Mouse (Mus musculus) spleen, postnatal 36 days (tissue): ENCODE data around the gene Usp3.

ENCODE experiments used
- DNase-seq, 2 experiments: peaks; one replicate each; pipeline ENCODE4 v3.0.0; 2022; ENCODE audit warnings: low spot score in 2 of 2, mixed read lengths in 1 of 2

Gene Usp3

GRCm38 (mm10) chr9:66604349-66605206, 11.6 kb upstream of the Usp3 start:
- no peak for DNase-seq

DNA sequence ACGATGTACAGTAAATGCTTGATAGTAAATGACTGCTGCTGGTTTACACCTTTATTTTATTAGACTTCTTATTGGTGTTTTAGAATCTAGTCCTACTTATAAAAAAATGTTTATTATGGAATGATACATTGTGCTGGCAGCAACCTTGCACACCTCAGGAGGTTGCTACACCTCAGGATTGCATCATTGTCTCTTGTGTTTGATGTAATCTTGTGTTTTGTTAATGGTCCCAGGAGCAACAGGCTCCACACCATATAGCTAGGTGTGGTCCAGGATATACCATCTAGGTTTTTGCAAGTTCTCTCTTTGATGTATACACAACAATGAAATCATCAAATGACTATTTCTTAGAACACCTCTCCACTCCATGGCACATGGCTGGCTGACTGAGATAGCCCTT, 11.0 kb upstream of the Usp3 start:
- no peak for DNase-seq

- DNase-seq: no peak
Observed at GRCm38 (mm10) chr9:66601006-66601405, 8.1 kb upstream of the Usp3 start.

DNA sequence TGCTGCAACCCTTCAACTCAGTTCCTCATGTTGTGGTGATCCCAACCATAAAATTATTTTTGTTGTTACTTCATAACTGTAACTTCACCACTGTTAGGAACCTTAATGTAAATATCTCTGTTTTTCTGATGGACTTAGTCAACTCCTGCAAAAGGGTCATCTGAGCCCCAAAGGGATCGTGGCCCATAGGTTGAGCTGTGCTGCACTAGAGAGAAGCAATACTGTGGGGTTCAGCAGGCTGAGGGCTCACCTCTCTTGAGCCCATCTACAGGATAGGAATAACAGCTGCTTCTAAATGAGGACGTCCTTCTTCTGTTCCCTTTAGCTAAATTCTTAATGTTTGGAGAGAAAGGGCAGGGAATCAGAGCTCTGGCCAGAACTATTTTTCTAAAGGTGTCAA, 7.6 kb upstream of the Usp3 start:
- DNase-seq: no peak

- DNase-seq: peak; percentile 82
Observed at GRCm38 (mm10) chr9:66599577-66599976, 6.6 kb upstream of the Usp3 start.

DNA sequence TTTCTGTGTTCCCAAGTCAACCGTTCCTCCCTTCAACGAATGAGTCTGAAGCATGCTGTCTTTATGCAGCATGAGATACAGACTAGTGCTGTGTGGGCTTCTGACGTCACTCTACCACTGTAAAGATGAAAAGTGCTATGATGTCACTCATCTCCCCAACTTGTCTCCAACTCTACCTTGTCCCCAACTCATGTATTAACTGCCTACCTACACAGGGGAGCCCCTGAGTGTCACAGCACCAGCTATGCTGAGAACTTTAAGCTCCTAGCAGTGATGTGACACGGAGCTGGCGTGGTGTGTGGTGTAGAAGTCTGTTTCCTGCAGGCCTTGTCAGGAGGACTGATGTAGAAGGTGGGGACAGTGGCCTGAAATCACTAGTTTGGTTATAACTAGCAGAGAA, 5.7 kb upstream of the Usp3 start:
- no peak for DNase-seq

DNA sequence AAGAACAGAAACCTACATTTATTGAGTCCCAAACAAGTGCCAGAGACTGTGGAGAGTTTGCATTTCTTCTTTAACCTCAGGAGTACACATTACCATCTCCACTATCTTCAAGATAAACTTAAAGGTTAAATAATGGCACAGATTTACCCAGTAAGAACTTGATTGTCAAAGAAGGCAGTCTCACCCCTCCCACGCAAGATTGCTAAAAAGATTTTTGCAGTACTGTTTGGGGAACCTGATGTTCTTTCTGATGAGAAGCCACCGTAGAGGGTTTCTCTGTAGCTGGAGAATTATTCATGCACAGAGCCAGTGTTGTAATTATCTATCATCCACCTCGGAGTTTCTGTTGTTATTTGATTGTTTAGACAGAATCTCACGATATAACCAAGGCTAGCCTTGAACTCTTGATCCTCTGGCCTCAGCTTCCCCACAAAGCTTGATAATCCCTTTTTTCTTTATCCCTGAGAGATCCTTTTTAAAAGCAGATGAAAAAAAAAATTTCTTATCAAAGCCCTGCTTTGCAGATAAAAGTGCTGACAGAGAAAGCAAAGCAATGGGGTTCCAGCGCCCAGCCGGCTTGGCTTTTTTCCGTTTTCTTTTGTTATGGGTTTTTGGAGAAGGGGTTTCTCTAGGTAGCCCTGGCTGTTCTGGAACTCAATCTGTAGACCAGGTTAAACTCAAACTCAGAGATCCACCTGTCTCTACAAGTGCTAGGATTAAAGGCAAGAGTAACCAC, 4.7 kb upstream of the Usp3 start:
- DNase-seq: peak; percentile 50 to 57

DNA sequence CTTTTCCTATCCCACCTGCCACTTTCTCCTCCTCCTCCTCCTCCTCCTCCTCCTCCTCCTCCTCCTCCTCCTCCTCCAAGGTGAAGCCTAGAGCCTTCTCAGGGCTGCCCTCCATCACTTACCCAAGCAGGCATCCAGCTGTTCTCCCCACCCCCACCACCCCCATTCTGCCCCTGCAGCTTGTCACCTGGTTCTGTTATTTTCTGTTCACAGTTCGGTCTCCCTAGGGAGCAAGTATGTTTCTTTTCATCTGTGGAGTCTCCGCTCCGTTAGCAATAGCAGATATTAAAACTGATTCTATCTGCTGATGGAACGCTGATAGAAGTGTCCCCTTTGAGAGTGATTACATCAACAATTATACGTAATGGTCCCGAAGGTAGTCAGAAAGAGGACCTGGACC, 4.1 kb upstream of the Usp3 start:
- DNase-seq: peak; percentile 58 to 70

DNA sequence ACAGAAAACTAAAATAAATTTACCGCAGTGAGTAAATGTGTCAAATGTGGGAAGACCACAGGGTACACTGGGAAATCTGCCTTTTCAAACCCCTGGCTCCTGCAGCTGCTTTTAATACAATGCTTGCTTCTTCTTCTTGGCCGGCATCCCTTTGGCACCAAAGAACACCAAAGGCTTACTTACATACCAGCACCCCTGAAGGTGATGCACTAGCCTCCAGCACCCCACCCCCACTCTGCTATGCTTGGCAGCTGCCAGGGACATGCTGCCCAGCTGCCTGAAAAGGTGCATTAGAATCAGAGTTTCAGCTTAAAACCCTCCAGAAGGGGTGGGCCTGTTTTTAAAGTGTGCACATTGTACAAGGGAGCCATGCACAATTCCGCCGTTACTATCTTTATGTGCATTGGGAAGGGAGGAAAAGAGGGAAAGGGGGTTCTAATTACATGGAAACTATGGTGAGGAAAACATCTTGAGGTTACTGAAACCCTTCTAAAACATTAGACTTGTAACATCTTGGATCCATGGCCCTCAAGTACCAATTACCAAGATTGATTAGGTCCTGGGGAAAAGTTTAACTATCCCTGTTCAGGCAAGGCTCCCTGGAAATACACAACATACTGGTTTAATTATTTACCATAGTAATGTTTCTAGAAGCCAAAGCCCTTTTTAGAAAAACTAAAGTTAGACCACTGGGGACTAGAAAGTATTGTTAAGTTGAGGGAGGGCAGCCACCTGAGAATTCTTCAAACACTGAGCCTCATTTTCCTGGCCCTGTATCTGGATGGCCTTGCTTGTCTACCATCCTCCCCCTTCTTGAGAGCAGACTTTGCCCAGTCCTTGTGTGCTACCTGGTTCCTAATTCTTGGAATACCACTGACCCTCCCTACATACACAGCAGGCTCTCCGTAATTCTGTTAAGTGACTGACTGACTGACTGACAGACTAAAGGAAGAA, 3.1 kb upstream of the Usp3 start:
- DNase-seq: peak; percentile 31 to 42

- peak; percentile 29 to 34 for DNase-seq
Observed at GRCm38 (mm10) chr9:66594061-66594460, 1.1 kb upstream of the Usp3 start.

- DNase-seq: peak; percentile 70 to 81
Observed at GRCm38 (mm10) chr9:66593613-66593969, 649 bp upstream of the Usp3 start.

- peak; percentile 48 to 52 for DNase-seq
Observed at GRCm38 (mm10) chr9:66591851-66592645, 894 bp downstream of the Usp3 start.

GRCm38 (mm10) chr9:66590051-66590450, 2.9 kb downstream of the Usp3 start:
- DNase-seq: no peak

DNA sequence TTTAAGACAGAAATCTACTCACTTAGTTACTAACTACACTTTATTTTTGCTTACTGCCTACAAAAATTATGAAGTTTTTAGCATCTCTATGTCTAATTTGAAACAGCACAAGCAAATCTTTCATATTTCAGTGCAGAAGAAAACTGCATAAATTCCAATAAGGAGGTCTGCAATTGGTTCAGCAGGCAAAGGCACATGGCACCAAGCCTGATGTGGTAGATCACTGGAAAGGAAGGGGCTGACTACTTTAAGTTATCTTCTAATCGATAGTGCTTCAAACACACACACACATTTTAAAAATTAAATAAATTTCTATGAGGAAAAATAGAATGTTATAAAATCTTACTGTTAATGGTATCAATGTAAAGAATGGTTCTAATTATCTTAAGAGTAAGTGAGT, 5.9 kb downstream of the Usp3 start:
- no peak for DNase-seq

GRCm38 (mm10) chr9:66586533-66586932, 6.4 kb downstream of the Usp3 start:
- peak; percentile 42 to 52 for DNase-seq

- no peak for DNase-seq
Observed at GRCm38 (mm10) chr9:66585191-66585590, 7.8 kb downstream of the Usp3 start.

DNA sequence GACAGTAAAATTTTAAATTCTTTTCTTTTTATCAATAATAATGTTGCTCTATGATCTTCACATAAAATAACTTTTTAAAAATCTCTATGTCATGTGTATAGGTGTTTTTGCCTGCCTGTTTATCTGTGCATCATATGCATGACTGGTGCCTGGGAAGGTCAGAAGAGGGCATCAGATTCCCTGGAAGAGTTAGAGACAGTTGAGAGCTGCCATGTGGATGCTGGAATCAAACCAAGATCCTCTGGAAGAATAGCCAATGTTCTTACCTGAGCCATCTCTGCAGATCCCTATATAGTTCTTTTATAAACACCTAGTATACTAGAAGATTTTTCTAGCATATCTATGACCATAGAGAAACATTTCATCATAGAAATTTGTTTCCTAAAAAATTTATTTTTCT, 8.8 kb downstream of the Usp3 start:
- no peak for DNase-seq

GRCm38 (mm10) chr9:66583244-66583643, 9.7 kb downstream of the Usp3 start:
- no peak for DNase-seq

- no peak for DNase-seq
Observed at GRCm38 (mm10) chr9:66581694-66582093, 11.2 kb downstream of the Usp3 start.

- no peak for DNase-seq
Observed at GRCm38 (mm10) chr9:66580722-66581121, 12.2 kb downstream of the Usp3 start.

DNA sequence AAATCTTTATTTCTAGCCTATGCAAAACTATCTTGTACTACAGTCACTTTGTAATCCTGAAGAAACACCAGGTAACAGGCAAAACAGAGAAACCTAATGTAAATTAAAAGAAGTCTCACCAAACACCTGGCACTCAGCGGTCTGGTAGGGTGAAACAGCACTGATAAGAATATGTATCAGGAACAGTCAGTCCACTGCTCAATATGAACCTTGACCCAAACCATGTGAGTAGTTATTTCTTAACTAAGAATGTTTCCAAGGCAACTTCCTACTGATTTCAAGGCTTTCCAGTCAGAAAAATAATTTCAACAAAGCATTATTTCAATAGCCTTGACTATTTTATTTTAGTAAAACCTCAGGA, 17.1 kb downstream of the Usp3 start:
- no peak for DNase-seq
